Mouse (Mus musculus) erythroblast, embryonic 14.5 days (primary cell): ENCODE measurements at regions not wholly inside any gene's neighbourhood (a gene's known extent, or its start where the extent isn't known, plus 50 kb on each side); places are given as distances from the start of the nearest gene placed in this dataset.

Source experiments
- GATA1 ChIP-seq: IDR thresholded peaks from 2 replicates; pipeline ENCODE4 v1.6.1; 2012; ENCODE audit warnings: low read length, inconsistent platforms, mixed read lengths
- TAL1 ChIP-seq: IDR thresholded peaks from 3 replicates; pipeline ENCODE4 v1.6.1; 2012; ENCODE audit warnings: low read length, inconsistent platforms, mixed read lengths

GRCm38 (mm10) chr4:127861319-127862117 lies 109.2 kb downstream of the CK137956 start:
- TF ChIP-seq GATA1, result no peak
- TF ChIP-seq TAL1, result no peak
